Mouse (Mus musculus) thymus, postnatal 14 days (tissue): ENCODE measurements around the gene Cdh22.

Source experiments
- DNase-seq: peaks from one replicate; pipeline ENCODE4 v3.0.0; 2021

The Cdh22 gene

GRCm38 (mm10) chr2:165078605-165079004 lies 156.0 kb downstream of the Cdh22 start:
- no peak for DNase-seq

- no peak for DNase-seq
Measured at GRCm38 (mm10) chr2:165078045-165078444, 156.6 kb downstream of the Cdh22 start.

GRCm38 (mm10) chr2:165077055-165077454 lies 157.6 kb downstream of the Cdh22 start:
- DNase-seq: no peak

GRCm38 (mm10) chr2:165074937-165075336 lies 159.7 kb downstream of the Cdh22 start:
- DNase-seq: peak; percentile 70

GRCm38 (mm10) chr2:165074081-165074884 lies 160.4 kb downstream of the Cdh22 start:
- DNase-seq: no peak

- no peak for DNase-seq
Measured at GRCm38 (mm10) chr2:165073381-165073781, 161.3 kb downstream of the Cdh22 start.

GRCm38 (mm10) chr2:165070096-165070816 lies 164.4 kb downstream of the Cdh22 start:
- peak; percentile 34 for DNase-seq

- no peak for DNase-seq
Measured at GRCm38 (mm10) chr2:165068806-165069205, 165.8 kb downstream of the Cdh22 start.

GRCm38 (mm10) chr2:165064489-165064888 lies 170.2 kb downstream of the Cdh22 start:
- no peak for DNase-seq

GRCm38 (mm10) chr2:165061638-165062433 lies 172.8 kb downstream of the Cdh22 start:
- DNase-seq: no peak
